Mouse (Mus musculus) heart, postnatal 4 days (tissue): Measurements from ENCODE around the gene Gm5157. TPM values are rescaled to one million over a fixed set of nuclear protein-coding genes. Genes with fewer than 3 reads are reported as not detected.
"Not testable (repeated sequence)": the region's sequence is repeated elsewhere in the genome, so short reads cannot be mapped to it uniquely, and the experiment has no call there.

ENCODE experiments used
- DNase-seq: peaks from one replicate; pipeline ENCODE4 v3.0.0; 2021
- total RNA-seq, 2 experiments: library from RNA; stranded (reverse); gene quantifications; 2 replicates each; pipeline ENCODE4 v1.2.3; 2021

Gene Gm5157
- total RNA-seq, result not detected

GRCm38 (mm10) chr7:21190323-21190722 is at the start of gene Gm5157:
TSS of gene Gm5157 (minus strand) at chr7:21190423.
- DNase-seq, result not testable (repeated sequence)

- not testable (repeated sequence) for DNase-seq
Measured at GRCm38 (mm10) chr7:21161885-21162284, 28.3 kb downstream of the Gm5157 start, which contains the start of gene Vmn1r123. TSS of gene Vmn1r123 (plus strand) at chr7:21162185.

Other genes with a start within 250 kb of the Gm5157 start
- gene Vmn1r119, start 178.0 kb downstream of the Gm5157 start, total RNA-seq, result not detected
- gene Vmn1r120, start 136.6 kb downstream of the Gm5157 start, total RNA-seq, result not detected
- gene Vmn1r121, start 91.9 kb downstream of the Gm5157 start, total RNA-seq, result not detected
- gene Vmn1r122, start 56.3 kb downstream of the Gm5157 start, total RNA-seq, result not detected
- gene Vmn1r123, start 28.2 kb downstream of the Gm5157 start, total RNA-seq, result not detected
- not detected for gene Vmn1r124, start 70.2 kb upstream of the Gm5157 start, total RNA-seq
- not detected for gene Vmn1r125, start 81.8 kb upstream of the Gm5157 start, total RNA-seq
- not detected for gene Vmn1r126, start 111.0 kb upstream of the Gm5157 start, total RNA-seq
- gene Vmn1r127, start 129.4 kb upstream of the Gm5157 start, total RNA-seq, result not detected
- not detected for gene Vmn1r128, start 158.9 kb upstream of the Gm5157 start, total RNA-seq
- not detected for gene Vmn1r129, start 170.9 kb upstream of the Gm5157 start, total RNA-seq
- not detected for gene Gm6882, start 242.3 kb upstream of the Gm5157 start, total RNA-seq